Mouse (Mus musculus) spleen, adult 18-20 months (tissue): Measurements from ENCODE around the gene Slc17a7.
A peak's percentile ranks its signal among the peaks of the same experiment; 100 is the strongest.

ENCODE experiments used
- DNase-seq, 2 experiments: peaks; one replicate each; pipeline ENCODE4 v3.0.0; 2022; ENCODE audit warnings: mixed read lengths in 2 of 2

Gene Slc17a7

DNA sequence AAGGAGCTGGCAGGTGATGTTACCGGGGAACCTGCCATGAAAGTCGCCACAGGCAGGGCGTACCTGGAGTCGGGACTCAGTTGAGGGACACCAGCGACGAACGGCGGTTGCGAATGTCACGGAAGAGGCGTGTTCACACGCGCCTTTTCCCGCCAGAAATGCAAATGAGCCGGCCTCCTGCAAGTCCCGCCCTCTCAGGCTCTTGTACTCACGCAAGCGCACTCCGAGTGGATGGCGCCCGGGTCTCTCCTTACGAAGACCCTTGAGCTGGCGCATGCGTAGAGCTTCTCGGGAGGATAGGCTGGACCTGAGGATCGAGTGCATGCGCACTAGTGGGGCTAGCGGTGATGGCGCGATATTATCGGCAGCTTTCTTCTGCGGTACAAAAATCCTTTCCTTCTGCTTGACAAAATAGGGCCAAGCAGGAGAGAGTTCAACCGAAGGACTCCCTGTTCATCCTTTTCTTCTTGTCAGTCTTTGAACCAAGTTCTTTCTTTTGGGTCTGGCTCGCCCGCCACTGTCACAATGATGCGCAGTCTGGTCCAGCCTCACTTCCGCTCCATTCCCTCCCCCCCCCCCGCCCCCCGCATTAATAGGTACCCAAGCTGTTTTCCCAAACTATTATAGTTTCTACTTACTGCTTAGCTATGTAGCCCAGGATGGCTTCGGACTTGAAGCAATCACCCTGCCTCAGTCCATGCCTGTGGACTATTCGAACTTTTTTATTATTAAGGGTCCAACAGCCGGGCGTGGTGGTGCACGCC, 40.8 kb downstream of the Slc17a7 start, which contains the start of gene Ccdc155:
Ccdc155 (minus strand) TSS at position 513 of the 764 bp plus-strand sequence.
- DNase-seq = peak; percentile 86 to 89

GRCm38 (mm10) chr7:45208260-45208659, 44.5 kb downstream of the Slc17a7 start:
- DNase-seq = no peak

DNA sequence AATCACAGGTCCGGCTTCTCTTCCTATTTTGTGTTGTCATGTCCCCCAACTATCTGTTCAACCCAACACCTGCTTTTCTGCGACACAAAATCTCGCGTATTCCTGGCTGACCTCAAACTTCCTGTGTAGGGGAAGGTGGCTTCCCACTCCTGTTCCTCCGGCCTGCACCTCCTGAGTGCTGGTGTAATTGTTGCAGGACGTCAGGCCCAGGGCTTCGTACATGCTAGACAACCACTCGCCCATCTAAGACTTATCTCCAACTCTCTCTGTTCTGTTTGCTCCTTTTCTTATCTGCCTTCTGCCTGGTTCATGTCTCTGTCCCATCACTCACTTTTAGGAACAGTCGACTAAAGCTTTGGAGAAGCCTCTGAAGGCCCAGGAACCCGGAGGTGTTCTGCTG, 47.3 kb downstream of the Slc17a7 start:
- no peak for DNase-seq

DNA sequence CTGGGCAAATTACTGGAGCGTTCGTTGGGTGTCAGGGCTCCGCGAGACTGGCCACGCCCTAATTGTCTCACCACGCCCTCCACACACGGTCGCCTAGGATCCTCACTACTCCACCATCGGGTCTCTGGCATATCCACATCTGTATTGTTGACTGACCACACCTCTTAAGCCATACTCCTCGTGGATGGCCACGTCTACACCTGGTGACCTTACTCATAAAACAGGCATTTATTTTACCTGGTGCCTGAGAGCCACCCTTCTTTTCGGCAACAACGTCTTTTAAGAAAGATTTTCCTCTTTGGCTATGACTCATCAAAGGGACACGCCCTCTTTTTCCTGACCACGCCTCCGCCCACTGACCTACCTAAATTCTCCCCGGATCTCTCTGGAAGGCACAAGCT, 48.1 kb downstream of the Slc17a7 start, which contains the start of gene Dkkl1:
Dkkl1 (minus strand) TSS at position 297 of the 401 bp plus-strand sequence.
- DNase-seq = peak in 1 of 2 experiments; percentile 33

DNA sequence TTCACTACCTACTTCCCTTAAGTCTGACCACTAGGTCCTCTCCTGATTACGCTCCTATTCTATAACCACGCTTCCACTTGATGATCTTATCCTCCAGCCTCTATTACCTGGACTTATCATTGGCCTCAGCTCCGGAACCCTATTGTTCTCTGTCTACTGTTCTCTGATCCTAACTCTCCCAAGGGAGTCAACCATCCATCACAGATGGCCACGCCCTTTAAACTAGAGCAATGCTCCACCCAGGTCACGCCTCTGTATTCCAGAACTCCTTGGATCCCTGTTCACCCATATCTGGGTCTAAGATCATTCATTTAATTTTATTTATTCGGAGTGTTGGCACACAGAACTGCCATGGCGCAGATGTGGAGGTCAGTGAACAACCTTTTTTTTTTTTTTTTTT, 48.6 kb downstream of the Slc17a7 start:
- no peak for DNase-seq

GRCm38 (mm10) chr7:45213708-45214107, 50.0 kb downstream of the Slc17a7 start:
- no peak for DNase-seq

- DNase-seq = no peak
Observed at GRCm38 (mm10) chr7:45215673-45216441, 52.1 kb downstream of the Slc17a7 start, which contains the start of gene Tead2. Gene Tead2, plus strand, starts transcription at chr7:45215753.

- no peak for DNase-seq
Observed at GRCm38 (mm10) chr7:45216442-45217183, 52.9 kb downstream of the Slc17a7 start.

DNA sequence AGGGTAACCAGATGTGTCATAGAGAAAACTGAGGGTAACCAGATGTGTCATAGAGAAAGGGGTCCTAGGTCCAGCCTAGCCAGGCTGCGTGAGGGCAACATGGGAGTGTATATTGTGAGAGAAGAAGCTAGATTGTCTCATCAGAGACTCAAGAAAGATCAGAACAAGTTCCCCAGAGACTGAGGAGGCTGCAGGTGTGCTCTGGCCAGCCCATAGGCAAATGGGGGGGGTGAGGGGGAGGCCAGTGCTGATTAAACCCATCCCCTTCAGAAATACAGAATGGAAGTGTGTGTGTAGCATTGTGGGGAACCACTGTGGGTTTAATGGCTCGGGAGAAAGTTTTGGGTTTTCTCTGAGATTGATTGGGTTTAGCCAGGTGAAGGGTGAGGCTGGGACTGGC, 57.9 kb downstream of the Slc17a7 start:
- no peak for DNase-seq

DNA sequence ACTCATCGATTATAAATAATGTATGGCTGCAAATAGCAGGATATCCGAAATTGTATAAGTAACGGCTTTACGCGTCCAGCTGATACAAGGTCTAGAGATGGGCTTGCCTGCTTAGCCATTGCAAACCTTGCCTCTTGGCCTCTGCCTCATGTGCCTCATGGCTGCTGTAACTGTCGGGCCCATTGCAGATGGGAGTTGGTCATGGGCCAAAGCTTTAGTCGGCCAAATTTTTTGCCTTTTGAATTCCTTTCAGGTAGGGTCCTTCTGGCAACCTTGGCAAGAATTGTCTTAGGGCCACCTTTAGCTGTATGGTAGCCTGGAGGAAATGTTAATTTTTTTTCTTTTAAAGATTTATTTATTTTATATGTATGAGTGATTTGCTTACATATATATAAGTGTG, 61.1 kb downstream of the Slc17a7 start:
- DNase-seq = peak in 1 of 2 experiments; percentile 1
